Mouse (Mus musculus) stomach, postnatal 0 days (tissue): ENCODE measurements around the gene Ank2.

Source experiments
- CTCF ChIP-seq: IDR thresholded peaks from 2 replicates; pipeline ENCODE4 v1.5.1; 2016; ENCODE audit warnings: antibody characterized with exemption, low read depth, mild to moderate bottlenecking, moderate library complexity
- EP300 ChIP-seq: optimal IDR thresholded peaks from 2 replicates; pipeline ENCODE3; 2016; ENCODE audit warnings: antibody characterized with exemption

DNA sequence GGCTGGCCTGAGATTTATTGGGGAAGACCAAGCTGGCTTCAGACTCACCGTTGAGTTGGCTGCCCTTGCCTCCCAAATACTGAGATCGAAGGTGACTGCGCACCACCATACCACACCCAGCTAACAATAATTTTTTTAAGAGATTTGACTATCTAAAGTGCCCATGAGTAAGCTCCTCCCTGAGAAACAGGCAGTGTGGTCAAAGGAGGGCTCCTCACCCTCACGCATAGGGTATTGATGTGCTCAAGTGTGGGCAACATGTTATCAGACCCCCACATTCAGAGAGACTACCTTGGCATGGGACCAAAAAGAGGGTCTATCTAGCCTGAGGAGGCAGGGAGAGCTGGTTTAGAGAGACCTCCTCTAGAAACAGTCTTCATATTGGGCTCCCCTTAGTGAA, 92.3 kb downstream of the Ank2 start:
- TF ChIP-seq CTCF (no peak), EP300 (no peak)
